28 mouse cellular contexts compared by ENCODE assay signal in the genomic region with DNA sequence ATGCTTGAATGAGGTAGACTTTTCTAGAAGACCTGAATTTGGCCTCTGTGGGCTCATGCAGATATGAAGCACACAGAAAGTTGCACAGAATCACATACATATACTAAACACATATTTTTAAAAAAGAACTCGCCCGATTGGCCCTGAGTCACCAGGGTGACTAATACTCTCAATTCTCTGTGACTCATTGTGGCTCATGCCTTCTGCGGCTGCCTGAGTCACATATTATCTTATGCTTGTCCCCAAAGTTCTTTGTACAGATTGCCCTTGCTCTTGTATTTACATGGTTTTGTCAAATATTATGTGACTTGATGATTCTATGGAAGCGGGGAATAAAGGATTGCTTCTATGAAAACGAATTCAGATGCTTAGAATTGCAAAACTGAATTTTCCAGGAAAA. TPM values are rescaled to one million over a fixed set of nuclear protein-coding genes. Genes with fewer than 3 reads are reported as not detected.
DNase-seq lines count a peak whose midpoint lies in the region; ATAC-seq and TF ChIP-seq lines count a peak whose summit lies in the region.
"Had no signal": no experiment of that assay in that cellular context is flagged by ENCODE, and none has a peak within 500 bp of the region (broad histone marks: within the 10 kb centered on the region; RNA-seq: fewer than 3 reads in every experiment).

No protein-coding gene starts in this region.

- dilution Hi-C loops in CH12.LX (cut with MboI; ENCODE audit: extremely low pct_ligation_motif_present, extremely low pct_unique_long_range_greater_than_20kb, low sequenced_read_pairs) = no loop called here

- no peaks in the 10 kb centered on the region for H3K9me3 ChIP-seq in CH12.LX (replicated peaks; ENCODE audit: low read length)
- no peaks in the 10 kb centered on the region for H3K9me3 ChIP-seq in midbrain, embryonic 11.5 days (ENCODE audit: control insufficient read depth, low read length)
- no peaks in the 10 kb centered on the region for H3K9me3 ChIP-seq in kidney, embryonic 14.5 days (ENCODE audit: control insufficient read depth, low read length)
- H3K9me3 ChIP-seq: limb, embryonic 10.5 days; megakaryocyte, embryonic 14.5 days had no signal

- H3K36me3 ChIP-seq in CH12.LX (replicated peaks in 1 of 2; ENCODE audit: control insufficient read depth in 1 of 2, insufficient read depth in 1 of 2, low read length in 1 of 2) = no peaks in the 10 kb centered on the region
- no peaks in the 10 kb centered on the region for H3K36me3 ChIP-seq in midbrain, embryonic 11.5 days (ENCODE audit: control insufficient read depth, insufficient read depth, low read length)
- no peaks in the 10 kb centered on the region for H3K36me3 ChIP-seq in kidney, embryonic 14.5 days (ENCODE audit: control insufficient read depth, insufficient read depth, low read length)
- H3K36me3 ChIP-seq: embryonic facial prominence, embryonic 10.5 days; limb, embryonic 10.5 days had no signal

- WGBS in midbrain, embryonic 11.5 days = 84% methylated on average over 5 of the region's 5 CpGs
- WGBS in kidney, embryonic 14.5 days = 90% methylated on average over 5 of the region's 5 CpGs

- no peak for TF ChIP-seq RAD21 in CH12.LX (IDR thresholded peaks at IDR 0.05; ENCODE audit: low read depth, low read length)

- H3K27me3 ChIP-seq in CH12.LX (replicated peaks) = no peaks in the 10 kb centered on the region
- H3K27me3 ChIP-seq in midbrain, embryonic 11.5 days (ENCODE audit: control insufficient read depth, insufficient read depth, low read length) = no peaks in the 10 kb centered on the region
- no peaks in the 10 kb centered on the region for H3K27me3 ChIP-seq in kidney, embryonic 14.5 days (ENCODE audit: control insufficient read depth, insufficient read depth, low read length)

- TF ChIP-seq EP300 in CH12.LX (IDR thresholded peaks at IDR 0.05; ENCODE audit: low read length) = no peak

- no peak for ATAC-seq in midbrain, embryonic 11.5 days (ENCODE audit: low FRiP score)
- no peak for ATAC-seq in granulocyte monocyte progenitor cell, adult 5-6 weeks (replicated peaks; ENCODE audit: poor library complexity, severe bottlenecking)
- no peak for ATAC-seq in kidney, embryonic 14.5 days (ENCODE audit: low FRiP score, low TSS enrichment)
- ATAC-seq: forebrain, embryonic 14.5 days; hindbrain, postnatal 0 days; midbrain, embryonic 16.5 days had no signal

- H3K4me1 ChIP-seq in CH12.LX (ENCODE audit: control insufficient read depth in 1 of 2, insufficient read depth in 2 of 2) = peaks cover 0 to 5% of the 10 kb centered on the region in 2 experiments; a peak in 1 of 4 replicates
- peaks cover 12% of the 10 kb centered on the region for H3K4me1 ChIP-seq in embryonic fibroblast, embryonic 13.5 days (ENCODE audit: control insufficient read depth, insufficient read depth, low read length)
- H3K4me1 ChIP-seq in midbrain, embryonic 11.5 days (ENCODE audit: control insufficient read depth, insufficient read depth, low read length) = no peaks in the 10 kb centered on the region
- no peaks in the 10 kb centered on the region for H3K4me1 ChIP-seq in kidney, embryonic 14.5 days (ENCODE audit: control insufficient read depth, insufficient read depth, low read length)
- H3K4me1 ChIP-seq: embryonic facial prominence, embryonic 10.5 days; limb, embryonic 10.5 days had no signal

- H3K79me2 ChIP-seq in CH12.LX (replicated peaks; ENCODE audit: control insufficient read depth, extremely low read depth, insufficient read depth, poor library complexity, severe bottlenecking) = no peaks in the 10 kb centered on the region

- no peak overlapping the region for H3K4me2 ChIP-seq in CH12.LX (ENCODE audit: insufficient read depth, low read depth, poor library complexity, severe bottlenecking)
- H3K4me2 ChIP-seq in midbrain, embryonic 11.5 days = no peak overlapping the region
- H3K4me2 ChIP-seq in kidney, embryonic 14.5 days (replicated peaks; ENCODE audit: low read depth, low read length) = no peak overlapping the region

- TF ChIP-seq POLR2A in CH12.LX (IDR thresholded peaks at IDR 0.05; ENCODE audit: low read depth, low read length) = no peak
- no peak for TF ChIP-seq POLR2A in embryonic fibroblast, embryonic 13.5 days (IDR thresholded peaks at IDR 0.05; ENCODE audit: low read depth, low read length)

- in situ Hi-C loops in CH12.LX (cut with MboI; ENCODE audit: low pct_ligation_motif_present, low pct_unique_long_range_greater_than_20kb, low sequenced_read_pairs) = no loop called here

- no peak overlapping the region for H3K4me3 ChIP-seq in CH12.LX (replicated peaks in 1 of 3; ENCODE audit: low read depth in 2 of 3, low read length in 2 of 3, poor library complexity in 1 of 3)
- no peak overlapping the region for H3K4me3 ChIP-seq in embryonic fibroblast, embryonic 13.5 days (ENCODE audit: insufficient read depth, low read length)
- H3K4me3 ChIP-seq in midbrain, embryonic 11.5 days (ENCODE audit: low read depth, low read length) = no peak overlapping the region
- H3K4me3 ChIP-seq in kidney, embryonic 14.5 days (ENCODE audit: low read length) = no peak overlapping the region
- H3K4me3 ChIP-seq: embryonic facial prominence, embryonic 10.5 days; limb, embryonic 10.5 days; megakaryocyte, embryonic 14.5 days had no signal

- no peak overlapping the region for H3K27ac ChIP-seq in CH12.LX (ENCODE audit: insufficient read depth, low read depth)
- peak overlapping the region; percentile 87 for H3K27ac ChIP-seq in embryonic fibroblast, embryonic 13.5 days (ENCODE audit: insufficient read depth, low read length)
- no peak overlapping the region for H3K27ac ChIP-seq in midbrain, embryonic 11.5 days (ENCODE audit: low read depth, low read length)
- H3K27ac ChIP-seq in kidney, embryonic 14.5 days (ENCODE audit: low read depth, low read length) = no peak overlapping the region
- H3K27ac ChIP-seq: embryonic facial prominence, embryonic 10.5 days; hindbrain, postnatal 0 days; limb, embryonic 10.5 days had no signal

- H3K9ac ChIP-seq in CH12.LX (ENCODE audit: insufficient read depth, low read depth) = no peak overlapping the region
- H3K9ac ChIP-seq in midbrain, embryonic 11.5 days (ENCODE audit: low read length) = no peak overlapping the region
- no peak overlapping the region for H3K9ac ChIP-seq in kidney, embryonic 14.5 days (ENCODE audit: low read depth, low read length)

- DNase-seq in 3T3-L1 (ENCODE audit: low read depth, low spot score) (peak; percentile 96), CH12.LX (ENCODE audit: extremely low read depth) (peak; percentile 22)
- peak; percentile 47 for DNase-seq in adrenal gland, adult 8-10 months
- DNase-seq in midbrain, embryonic 11.5 days (ENCODE audit: low spot score, missing footprints) = no peak
- no peak for DNase-seq in kidney, adult 18-20 months
- DNase-seq: cerebellum, adult 8-10 months; gastrocnemius, postnatal 36 days; kidney, adult 11 months; kidney, postnatal 10 days; lung, adult 18-20 months; lung, postnatal 14 days; retina, postnatal 1 day; thymus, postnatal 25 days had no signal

- no peak for TF ChIP-seq CTCF in CH12.LX (conservative IDR thresholded peaks at IDR 0.05 in 1 of 2, IDR thresholded peaks at IDR 0.05 in 1 of 2; ENCODE audit: low read depth in 2 of 2, low read length in 2 of 2)
- TF ChIP-seq CTCF in embryonic fibroblast, embryonic 13.5 days (IDR thresholded peaks at IDR 0.05; ENCODE audit: borderline replicate concordance, insufficient read depth, low read length) = no peak

TF ChIP-seq in CH12.LX, 34 proteins besides CTCF, POLR2A, EP300 and RAD21:
- TF ChIP-seq ETS1 (conservative IDR thresholded peaks at IDR 0.05; ENCODE audit: low read depth, low read length) = peak; percentile 21; the same call in 1 of the 2 replicates
- TF ChIP-seq HCFC1 (IDR thresholded peaks at IDR 0.05; ENCODE audit: low read depth, low read length) = no peak
- no peak for TF ChIP-seq RCOR1 (conservative IDR thresholded peaks at IDR 0.05; ENCODE audit: low read depth, low read length)

RNA-seq across cellular contexts. Expression of gene Foxb2, which starts 25.0 kb away (rescaled TPM):
- total RNA-seq in CH12.LX (2012; rRNA removed) (not detected in 2 replicates), CH12.LX (2014; rRNA removed) (not detected in 2 replicates)
- polyA plus RNA-seq in CH12.LX (2012; ENCODE audit: insufficient read length, low read depth) = not detected in 2 replicates
- total RNA-seq in adrenal gland, adult 8-10 months (2022) = not detected
- polyA plus RNA-seq in embryonic fibroblast, embryonic 13.5 days (2011; ENCODE audit: insufficient read length, low read depth, missing spikeins) = not detected in 2 replicates
- 0.20 and 0.46 TPM in 2 replicates for polyA plus RNA-seq in midbrain, embryonic 11.5 days (2014; fragmentation: Nextera tagmentation; extraction: Ambion mirVana)
- not detected in 2 replicates for total RNA-seq in granulocyte monocyte progenitor cell, adult 5-6 weeks (2014; fragmentation: Nextera tagmentation)
- total RNA-seq in granulocyte monocyte progenitor cell, adult 5-6 weeks (2017) = not detected in 2 replicates
- polyA plus RNA-seq in kidney, embryonic 14.5 days (2014; fragmentation: Nextera tagmentation; extraction: Ambion mirVana) = not detected in 2 replicates
- total RNA-seq: common myeloid progenitor, adult 5-6 weeks; gastrocnemius, postnatal 36 days; hematopoietic stem cell, adult 5-6 weeks; layer of hippocampus, adult 18-20 months; left cerebral cortex, adult 8-10 months; liver, adult 2 months had no signal
- polyA plus RNA-seq: embryonic facial prominence, embryonic 10.5 days; heart, embryonic 16.5 days; liver, adult 2 months had no signal

RNA-seq across cellular contexts. Expression of gene Prune2, which starts 57.3 kb away (rescaled TPM):
- total RNA-seq in CH12.LX (2012; rRNA removed) (0.46 and 1.7 TPM in 2 replicates), CH12.LX (2014; rRNA removed) (0.01 and 0.04 TPM in 2 replicates)
- polyA plus RNA-seq in CH12.LX (2012; ENCODE audit: insufficient read length, low read depth) = 0.19 and 0.21 TPM in 2 replicates
- total RNA-seq in adrenal gland, adult 8-10 months (2022) = 10 to 100 TPM; 34.4 to 43.1 (median 40.0) TPM
- polyA plus RNA-seq in embryonic fibroblast, embryonic 13.5 days (2011; ENCODE audit: insufficient read length, low read depth, missing spikeins) = 7.8 and 15.4 TPM in 2 replicates
- 1.6 and 2.2 TPM in 2 replicates for polyA plus RNA-seq in midbrain, embryonic 11.5 days (2014; fragmentation: Nextera tagmentation; extraction: Ambion mirVana)
- total RNA-seq in granulocyte monocyte progenitor cell, adult 5-6 weeks (2014; fragmentation: Nextera tagmentation) = 0.34 TPM in 1 of 2 replicates, not detected in the other
- total RNA-seq in granulocyte monocyte progenitor cell, adult 5-6 weeks (2017) = 1.8 and 2.7 TPM in 2 replicates
- 0.94 and 2.2 TPM in 2 replicates for polyA plus RNA-seq in kidney, embryonic 14.5 days (2014; fragmentation: Nextera tagmentation; extraction: Ambion mirVana)

Comparison
In these comparisons a context has a peak if more than half of its experiments do, and no peak if none do; other contexts are left out.
1. DNase-seq: peak in 3T3-L1 (single experiment), CH12.LX (single experiment) and adrenal gland, adult 8-10 months (single experiment); none in midbrain, embryonic 11.5 days (single experiment) and kidney, adult 18-20 months (single experiment).